Mouse (Mus musculus): ENCODE results near the gene Ppara.
"Not testable (repeated sequence)": the region's sequence is repeated elsewhere in the genome, so short reads cannot be mapped to it uniquely, and the experiment has no call there.

Gene Ppara

DNA sequence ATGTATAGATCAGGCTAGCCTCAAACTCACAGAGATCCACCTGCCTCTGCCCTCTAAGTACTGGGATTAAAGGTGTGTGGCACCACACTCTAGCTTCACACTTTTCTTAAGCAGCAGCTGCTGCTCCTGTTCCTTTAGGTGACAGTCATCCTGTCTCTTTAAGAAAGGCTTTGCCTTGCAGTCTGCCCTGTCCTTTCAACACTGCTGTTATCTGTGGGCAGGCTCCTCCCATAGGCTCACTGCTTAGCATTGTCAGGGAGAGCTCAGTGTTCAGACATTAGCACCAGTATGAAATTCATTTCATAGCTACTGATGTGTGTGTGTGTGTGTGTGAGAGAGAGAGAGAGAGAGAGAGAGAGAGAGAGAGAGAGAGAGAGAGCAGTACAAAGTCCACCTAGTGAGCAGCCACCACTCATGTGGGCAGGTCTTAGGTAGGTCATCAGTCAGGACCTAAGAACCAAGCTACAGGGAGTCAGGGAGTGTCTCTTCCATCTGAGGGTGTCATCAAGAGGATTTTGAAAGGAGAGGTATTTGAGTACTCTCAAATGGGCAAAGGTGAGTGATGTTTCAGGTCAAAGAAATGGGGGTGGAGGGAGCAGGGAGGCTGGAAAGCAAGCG, 19.4 kb downstream of the Ppara start:
- in situ Hi-C loops (cut with MseI, MboI): no loop called here

DNA sequence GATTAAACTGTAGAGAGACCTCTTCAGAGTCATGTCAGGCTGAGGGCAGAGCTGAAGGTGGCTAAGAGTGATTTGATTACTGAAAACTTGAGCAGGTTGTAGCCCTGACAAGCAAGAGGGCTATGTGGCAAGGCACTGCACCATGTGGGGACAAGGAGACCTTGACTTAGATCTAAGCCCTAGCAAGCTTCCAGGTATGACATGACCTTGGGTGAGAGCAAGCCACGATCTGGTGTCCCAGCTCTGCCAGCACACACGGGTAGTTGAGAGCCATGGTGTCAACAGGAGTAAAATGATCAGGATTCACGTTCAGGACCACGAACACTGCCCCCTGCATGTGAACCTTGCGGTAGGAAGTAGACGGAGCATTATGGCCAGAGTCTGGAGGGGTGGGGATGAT, 20.4 kb downstream of the Ppara start:
- in situ Hi-C loops (cut with MseI, MboI): no loop called here

DNA sequence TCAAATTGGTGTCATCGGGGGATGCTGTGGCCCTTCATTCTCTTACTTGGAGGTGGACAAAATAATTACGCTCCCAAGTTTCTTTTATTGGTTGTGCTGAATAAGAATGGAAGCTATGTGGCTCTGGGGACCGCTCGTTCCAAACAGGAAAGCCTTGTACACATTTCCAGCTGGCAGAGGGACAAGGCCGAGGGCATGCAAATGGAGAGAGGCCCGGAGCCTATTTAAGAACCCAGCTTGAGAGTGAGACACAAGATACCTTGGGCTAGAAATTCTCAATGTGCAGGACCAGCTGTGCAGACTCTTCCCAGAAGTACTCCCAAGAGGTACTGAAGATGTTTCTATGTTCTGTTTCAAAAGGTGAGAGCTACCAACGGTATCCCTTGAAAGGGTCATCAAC, 21.8 kb downstream of the Ppara start:
- in situ Hi-C loops (cut with MseI, MboI): no loop called here

DNA sequence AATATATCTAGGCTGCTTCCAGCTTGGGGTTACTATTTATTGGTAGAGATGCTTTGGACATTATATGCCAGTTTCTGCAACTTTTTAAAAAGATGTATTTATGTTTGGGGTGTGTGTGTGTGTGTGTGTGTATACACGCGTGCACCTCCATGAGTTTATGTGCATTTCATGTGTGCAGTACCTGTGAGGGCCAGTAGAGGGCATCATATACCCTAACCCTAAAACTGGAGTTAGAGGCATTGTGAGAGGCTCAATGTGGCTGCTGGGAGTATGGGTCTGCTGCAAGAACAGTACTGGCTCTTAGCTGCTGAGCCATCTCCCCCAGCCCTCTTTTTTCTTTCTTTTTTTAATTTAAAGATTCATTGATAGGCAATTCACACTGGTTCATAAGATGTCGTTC, 23.0 kb downstream of the Ppara start:
- in situ Hi-C loops (cut with MseI, MboI): no loop called here

DNA sequence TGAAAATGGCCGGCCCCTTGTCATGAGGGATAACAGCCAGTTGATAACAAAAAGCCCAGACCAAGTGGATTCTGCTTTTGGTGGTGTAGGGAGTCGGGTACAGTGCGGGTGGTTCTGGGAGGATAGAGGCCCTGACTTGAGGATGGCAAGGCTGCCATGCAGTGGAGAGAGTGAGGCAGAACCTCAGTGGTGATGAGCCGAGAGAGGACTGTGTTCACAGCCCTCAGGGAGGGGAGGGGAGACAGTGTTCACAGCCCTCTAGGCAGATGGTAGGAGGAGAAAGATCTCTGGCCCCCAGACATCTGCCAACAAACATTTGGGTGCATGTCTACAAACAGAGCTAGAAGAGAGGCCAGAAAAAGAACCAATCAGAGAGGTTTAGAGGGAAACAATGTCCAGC, 28.0 kb downstream of the Ppara start:
- in situ Hi-C loops (cut with MseI, MboI): no loop called here

DNA sequence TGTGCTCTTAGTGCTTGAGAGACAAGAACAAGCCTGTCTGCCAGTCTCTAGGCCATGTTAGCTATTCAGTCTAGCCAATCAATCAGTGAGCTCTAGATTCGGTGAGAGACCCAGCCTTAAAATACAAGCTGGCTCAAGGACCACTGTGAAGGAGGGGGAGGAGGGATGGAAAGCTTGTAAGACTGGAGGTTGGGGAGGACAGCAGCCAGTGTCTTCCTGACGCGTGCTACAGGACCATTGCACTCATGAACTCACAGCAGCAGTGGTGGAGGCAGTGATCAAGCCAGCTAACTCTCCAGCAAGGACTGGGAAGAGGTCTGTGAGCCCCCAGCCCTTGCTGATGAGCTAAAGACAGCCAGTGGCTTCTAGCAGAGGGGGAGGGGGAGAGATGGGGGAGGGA, 30.2 kb downstream of the Ppara start:
- in situ Hi-C loops (cut with MseI, MboI): no loop called here

DNA sequence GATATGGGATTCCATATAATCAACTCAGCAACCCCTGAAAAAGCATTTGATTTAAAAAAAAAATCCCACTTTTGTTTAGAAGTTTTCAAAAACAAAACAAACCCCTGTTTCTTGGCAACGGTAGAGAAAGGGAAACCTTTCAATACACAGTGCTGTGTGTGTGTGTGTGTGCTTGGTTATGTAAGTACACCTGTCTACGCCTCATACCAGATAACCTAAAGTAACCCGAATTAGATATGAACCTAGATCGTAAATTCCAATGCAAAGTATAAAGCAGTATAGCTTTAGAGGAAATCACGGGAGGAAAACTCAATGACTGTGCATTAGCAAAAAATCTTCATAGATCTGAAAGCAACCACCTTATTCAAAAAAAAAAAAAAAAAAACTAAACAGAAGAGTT, 31.9 kb downstream of the Ppara start:
- in situ Hi-C loops (cut with MseI, MboI): no loop called here

DNA sequence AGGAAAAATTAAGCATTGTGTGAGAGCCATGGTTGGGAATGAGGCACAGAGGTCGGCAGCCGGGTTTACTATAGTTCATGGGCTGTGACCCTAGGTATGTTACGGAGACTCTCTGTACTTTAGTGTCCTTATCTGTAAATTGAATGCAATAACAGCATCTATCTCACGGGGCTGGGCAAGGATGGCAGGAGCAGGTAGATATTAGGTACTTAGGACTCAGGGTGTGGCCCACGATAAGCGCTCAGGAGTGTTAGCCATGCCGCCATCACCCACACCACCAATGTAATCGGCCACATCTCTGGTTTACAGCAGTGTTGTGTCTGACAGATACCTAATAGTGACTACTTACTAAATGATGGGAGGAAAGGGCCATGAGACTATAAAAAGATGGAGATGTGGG, 34.2 kb downstream of the Ppara start:
- in situ Hi-C loops (cut with MseI, MboI): no loop called here

DNA sequence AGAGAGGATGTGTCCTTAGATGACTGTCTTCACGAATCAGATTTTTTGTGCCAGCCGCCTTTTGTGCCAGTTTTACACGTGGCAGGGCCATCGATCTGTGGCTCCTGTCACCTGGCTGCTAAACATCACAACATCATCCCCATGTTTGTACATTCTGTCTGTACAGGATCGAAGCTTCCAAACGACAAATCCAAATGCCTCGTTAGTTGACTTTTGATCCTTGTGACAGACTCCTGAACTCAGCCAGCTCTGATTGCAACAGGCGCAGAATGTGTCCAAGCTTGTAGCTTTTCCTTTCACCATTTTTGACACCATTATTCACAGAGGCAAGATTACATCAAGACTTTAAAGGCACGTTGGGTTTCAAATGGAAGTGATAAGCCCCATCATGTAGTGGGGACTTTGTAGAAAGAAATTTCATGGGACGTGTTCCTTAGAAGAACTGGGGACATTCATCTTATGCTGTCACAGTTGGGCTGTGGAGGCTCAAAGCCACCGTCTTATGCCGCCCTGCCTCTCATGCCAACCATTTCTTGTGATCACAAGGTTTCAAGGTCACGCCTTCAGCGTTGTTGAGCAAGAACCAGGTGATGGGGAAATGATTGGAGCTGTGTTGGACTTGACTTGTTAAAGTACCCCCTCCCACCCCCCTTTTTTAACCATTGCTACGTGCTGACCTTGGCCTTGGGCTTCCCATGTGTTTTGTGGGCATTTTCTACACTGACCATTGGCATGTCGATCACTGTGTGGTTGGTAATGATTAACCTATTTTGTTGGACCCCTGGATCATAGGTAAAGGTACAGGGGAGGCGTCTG, 36.7 kb downstream of the Ppara start:
- in situ Hi-C loops (cut with MseI, MboI): no loop called here

DNA sequence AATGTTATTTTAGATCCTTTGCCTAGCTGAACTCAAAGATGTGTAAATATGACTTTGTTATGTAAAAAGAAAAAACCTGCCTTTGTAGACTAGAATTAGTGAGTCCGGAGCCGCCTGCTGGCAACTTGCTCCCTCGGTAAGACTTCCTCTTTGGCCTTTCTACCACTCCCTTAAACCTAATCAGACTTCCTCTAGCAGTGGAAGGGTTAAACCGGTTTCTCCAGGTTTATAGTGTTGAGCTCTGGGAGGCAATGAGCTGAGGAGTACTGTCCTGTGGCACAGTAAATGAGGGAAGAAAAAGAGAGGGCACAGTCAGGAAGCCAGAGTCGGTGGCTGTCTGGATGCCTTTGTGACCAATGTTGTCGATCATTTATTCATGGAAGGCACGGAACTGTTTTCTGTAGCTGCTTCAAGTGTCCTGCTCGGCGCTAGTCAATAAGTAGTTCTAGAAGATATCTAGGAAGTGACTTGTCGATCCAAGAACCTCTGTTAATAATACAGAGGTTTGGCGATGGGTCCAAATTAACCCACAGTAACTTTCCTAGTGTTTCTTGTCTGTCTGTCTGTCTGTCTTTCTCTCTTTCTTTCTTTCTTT, 37.5 kb downstream of the Ppara start:
- in situ Hi-C loops (cut with MseI, MboI): no loop called here

DNA sequence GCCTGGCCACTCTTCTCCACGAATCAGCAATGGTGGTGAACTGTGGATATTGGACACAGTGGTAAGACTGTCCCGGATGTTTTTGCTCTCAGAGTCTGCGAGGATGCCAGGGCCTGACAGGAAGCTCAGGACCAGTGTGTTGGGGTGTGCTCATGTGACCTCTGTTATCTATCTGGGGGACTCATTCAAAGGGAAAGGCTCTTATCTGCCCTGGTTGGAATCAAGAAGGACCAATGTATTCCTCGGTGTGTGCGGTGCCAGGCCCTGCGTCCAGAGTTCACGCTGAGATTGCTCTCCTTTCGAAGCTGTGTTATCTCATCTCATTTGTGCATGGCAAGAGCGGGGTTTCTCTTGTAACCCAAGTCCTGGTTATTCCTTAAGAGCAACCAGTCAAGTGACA, 39.6 kb downstream of the Ppara start:
- in situ Hi-C loops (cut with MseI, MboI): no loop called here

DNA sequence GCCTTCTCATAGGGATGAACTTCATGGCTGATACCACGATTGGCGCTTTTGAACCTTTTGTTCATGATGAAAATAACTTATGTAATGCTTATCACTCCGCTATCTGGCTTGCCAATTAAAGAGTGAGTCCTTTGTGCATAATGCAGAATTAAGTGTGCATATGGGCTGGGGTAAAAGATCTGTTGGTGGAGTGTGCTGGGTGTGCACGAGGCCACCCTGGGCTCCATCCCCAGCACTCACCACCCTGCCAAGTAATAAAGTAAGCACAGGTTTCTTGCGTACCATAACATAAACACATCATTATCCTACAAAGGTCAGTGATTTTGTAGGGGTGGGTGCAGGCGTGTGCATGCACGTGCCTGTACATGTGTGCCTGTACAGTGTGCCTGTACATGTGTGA, 40.2 kb downstream of the Ppara start:
- in situ Hi-C loops (cut with MseI, MboI): no loop called here

DNA sequence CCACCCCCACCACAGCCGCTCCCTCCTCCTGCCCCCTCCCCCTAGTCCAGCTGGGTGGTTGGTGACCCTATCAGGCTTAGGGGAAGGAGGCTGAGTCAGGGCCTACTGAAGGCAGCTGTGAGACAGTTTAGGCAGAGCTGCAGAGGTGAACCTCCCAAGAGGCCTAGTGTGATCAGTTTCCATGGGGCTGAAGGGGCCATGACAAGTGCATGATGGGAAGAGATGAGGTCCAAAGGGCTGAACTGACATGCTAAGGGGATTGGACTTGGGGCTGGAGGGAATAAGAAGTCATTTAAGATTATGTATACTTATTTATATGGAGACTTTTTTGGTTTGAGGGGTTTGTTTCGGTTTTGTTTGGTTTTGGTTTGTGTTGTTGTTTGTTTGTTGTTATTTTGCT, 41.5 kb downstream of the Ppara start:
- in situ Hi-C loops (cut with MseI, MboI): no loop called here

DNA sequence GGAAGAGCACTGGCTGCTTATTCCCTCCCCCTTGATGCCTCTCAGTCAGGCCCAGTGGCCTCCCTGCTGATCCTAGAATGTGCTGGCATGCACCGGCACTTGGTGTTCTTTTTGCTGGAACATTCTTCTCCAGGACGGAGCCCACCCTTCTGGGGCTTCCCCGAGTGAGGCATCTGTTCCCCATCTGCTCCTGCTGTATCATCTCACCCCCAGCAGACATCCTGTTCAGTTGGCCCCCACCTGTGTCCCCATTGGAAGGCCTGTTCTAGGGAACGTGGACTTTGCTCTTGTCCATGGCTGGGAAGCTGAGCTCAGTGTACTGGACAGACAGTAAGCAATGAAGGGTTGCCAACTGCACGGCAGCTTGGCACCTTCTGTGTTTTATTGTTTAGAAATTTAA, 42.0 kb downstream of the Ppara start:
- in situ Hi-C loops (cut with MseI, MboI): no loop called here

DNA sequence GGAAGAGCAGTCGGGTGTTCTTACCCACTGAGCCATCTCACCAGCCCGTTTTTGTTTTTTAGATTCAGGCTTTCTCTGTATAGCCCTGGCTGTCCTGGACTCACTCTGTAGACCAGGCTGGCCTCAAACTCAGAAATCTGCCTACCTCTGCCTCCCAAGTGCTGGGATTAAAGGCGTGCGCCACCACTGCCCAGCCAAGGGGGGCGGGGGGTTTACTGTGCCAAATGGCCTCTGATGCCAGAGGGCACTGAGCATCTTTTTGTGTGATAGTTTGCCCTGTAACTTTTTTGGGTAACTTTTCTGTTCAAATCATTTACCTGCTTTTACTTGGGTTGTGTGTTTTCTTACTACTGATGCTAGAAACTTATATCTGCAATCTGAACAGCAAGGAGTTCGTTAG, 44.1 kb downstream of the Ppara start:
- in situ Hi-C loops (cut with MseI, MboI): not testable (repeated sequence)

DNA sequence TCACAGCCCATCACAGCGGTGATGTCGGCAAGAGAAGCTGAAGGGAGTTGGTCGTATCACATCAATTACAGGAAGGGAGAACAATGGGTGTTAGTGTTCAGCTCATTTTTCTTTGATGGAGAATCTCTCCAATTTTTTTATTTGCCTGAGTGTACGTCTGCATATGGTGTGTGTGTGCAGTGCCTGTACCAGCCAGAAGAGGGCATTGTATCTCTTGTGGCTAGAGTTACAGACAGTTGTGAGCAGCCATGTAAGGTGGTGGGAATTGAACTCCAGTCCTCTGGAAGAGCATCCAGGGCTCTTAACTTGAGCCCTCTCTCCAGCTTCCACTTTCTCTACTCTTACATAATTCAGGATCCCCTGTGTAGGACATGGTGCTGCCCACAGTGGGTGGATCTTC, 48.4 kb downstream of the Ppara start:
- in situ Hi-C loops (cut with MseI, MboI): no loop called here

DNA sequence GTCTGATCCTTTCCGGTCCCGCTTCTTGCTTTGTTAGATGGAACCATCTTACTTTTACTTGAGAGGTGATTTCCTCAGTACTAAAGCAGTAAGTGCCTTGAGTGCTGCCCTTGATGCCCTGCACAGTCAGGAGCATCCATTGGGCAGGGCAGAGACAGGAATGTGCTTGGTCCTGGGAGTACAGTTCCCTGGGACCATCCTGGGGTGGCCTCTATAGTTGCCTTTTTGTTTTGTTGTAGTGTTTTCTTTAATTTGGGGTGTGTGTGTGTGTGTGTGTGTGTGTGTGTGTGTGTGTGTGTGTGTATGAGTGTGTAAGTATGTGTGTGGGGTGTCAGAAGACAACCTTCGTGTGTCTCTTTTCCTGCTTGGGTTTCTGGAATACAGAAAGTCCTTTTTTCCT, 49.6 kb downstream of the Ppara start:
- in situ Hi-C loops (cut with MseI, MboI): no loop called here

DNA sequence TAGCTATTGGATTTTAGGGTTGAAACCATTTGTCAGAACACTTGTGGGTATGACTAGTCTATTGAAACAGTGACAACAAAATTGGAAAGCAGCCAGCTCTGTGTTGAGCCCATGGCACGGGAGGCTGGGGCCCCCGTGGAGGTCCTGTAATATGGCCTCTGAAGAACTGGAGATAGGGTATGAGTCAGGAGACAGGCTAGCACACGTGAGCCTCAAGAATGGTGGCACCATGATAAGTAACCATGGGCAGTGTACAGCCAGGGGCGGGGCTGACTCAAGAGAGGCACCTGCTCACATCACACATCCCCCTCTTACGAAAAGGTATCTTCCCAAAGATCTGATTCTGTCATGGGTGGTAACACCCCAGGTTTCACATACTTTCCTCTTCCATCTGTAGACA, 51.9 kb downstream of the Ppara start:
- in situ Hi-C loops (cut with MseI, MboI): no loop called here

DNA sequence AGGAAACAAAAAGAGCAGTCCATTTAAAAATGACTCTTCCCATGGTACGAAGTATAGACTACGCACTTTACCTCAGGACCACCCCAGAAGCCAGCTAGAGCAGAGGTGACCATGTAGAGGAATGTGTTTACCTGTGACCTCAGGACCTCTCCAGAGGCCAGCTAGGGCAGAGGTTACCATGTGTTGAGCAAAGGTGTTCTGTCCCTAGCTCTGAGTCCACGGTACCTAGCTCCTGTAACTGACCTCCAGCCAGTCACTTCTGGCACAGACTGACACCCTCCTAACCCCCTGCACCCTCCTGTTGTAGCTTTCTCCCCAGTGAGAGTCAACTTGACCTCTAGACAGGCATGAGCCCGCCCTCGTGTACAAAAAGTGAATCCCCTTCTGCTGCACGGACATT, 52.7 kb downstream of the Ppara start:
- in situ Hi-C loops (cut with MseI, MboI): no loop called here

DNA sequence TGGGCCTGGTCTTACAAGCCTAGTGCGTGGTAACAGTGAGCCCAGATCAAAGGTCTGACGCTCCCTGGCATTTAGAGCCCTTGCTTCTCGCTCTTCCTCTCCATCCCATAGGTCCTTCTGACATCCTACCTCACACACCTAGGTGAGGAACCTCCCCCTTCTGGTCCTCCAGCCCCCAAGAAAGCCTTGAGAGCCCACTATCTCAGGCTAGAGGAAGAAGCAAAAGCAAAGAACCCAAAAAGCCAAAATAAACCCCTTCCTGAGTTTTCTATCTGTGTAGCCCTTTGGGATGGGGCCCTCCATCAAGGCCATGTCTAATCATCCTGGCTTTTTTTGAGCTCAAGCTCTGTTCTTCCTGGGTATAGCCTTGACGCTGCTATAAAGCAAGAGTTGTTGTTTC, 53.3 kb downstream of the Ppara start:
- in situ Hi-C loops (cut with MseI, MboI): no loop called here

DNA sequence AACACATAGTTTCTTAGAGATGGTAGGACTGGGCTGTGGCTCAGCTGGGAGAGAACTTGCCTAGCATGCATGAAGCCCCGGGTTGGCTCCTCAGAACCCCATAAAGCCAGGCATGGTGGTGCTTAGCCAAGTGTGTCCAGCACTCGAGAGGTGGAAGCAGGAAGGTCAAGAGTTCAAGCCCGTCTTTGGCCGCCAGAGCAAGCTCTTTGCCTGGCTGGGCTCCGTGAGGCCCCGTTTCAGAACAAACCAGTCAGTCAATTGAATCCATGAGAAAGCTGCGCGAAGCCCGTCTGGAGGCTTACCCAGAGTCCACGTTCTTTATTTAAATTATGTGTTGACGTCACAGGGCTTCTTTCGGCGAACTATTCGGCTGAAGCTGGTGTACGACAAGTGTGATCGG, 53.9 kb downstream of the Ppara start:
- in situ Hi-C loops (cut with MseI, MboI): no loop called here

DNA sequence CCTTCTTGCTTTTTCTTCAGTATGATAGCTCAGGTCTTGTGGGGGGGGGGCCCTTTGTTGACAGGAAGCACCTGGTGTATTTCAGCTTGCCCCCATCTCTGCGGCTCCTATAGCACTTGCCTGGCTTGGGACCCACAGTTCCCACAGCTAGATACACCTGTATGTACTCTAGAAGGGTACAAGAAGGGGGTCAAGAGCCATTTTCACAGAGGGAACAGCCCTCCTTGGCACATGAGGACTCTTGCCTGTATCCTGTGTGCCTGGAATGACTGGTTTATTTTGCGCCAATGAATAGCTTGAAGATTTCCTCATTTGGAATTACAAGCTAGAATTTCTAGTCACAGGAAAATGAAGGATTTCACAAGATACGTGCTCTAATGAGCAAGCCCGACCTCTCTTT, 56.7 kb downstream of the Ppara start:
- in situ Hi-C loops (cut with MseI, MboI): no loop called here

DNA sequence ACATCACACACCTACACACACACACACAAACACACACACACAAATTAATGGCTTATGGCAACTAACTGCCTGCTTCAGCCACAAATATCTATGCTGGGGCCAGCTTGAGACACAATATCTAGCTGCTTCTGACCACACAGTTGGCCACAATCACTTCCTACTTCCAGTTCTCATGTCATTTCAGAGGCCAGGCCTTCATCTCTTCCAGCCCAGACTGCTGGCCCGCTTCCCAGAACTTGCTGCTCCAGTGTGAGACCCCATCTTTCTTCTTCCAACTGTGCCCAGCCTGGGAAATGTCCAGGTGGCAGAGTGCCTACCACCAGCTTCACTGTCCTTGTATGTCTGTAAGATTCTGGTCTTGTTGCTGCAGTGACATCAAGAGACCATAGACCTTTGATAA, 58.0 kb downstream of the Ppara start:
- in situ Hi-C loops (cut with MseI, MboI): no loop called here

Data from mouse trophoblast stem cell (cell line).